Mouse (Mus musculus): ENCODE measurements at regions not wholly inside any gene's neighbourhood (a gene's known extent, or its start where the extent isn't known, plus 50 kb on each side); places are given as distances from the start of the nearest gene placed in this dataset.

- H3K4me2 ChIP-seq (ENCODE audit: low read length) = no peak overlapping the region
- H3K9ac ChIP-seq (replicated peaks; ENCODE audit: low read depth, low read length) = no peak overlapping the region
- no peaks in the 10 kb centered on the region for H3K27me3 ChIP-seq (replicated peaks; ENCODE audit: control insufficient read depth, insufficient read depth, low read length)
- no peaks in the 10 kb centered on the region for H3K36me3 ChIP-seq (ENCODE audit: control insufficient read depth, insufficient read depth)
- H3K9me3 ChIP-seq (ENCODE audit: control insufficient read depth, low read length) = no peaks in the 10 kb centered on the region
- no peak overlapping the region for H3K27ac ChIP-seq (ENCODE audit: low read length)
- H3K4me3 ChIP-seq (replicated peaks; ENCODE audit: low read length) = no peak overlapping the region
- no peak for ATAC-seq
- WGBS = 76% methylated on average over 3 of the region's 3 CpGs
- H3K4me1 ChIP-seq (replicated peaks; ENCODE audit: control insufficient read depth, insufficient read depth, low read length) = peaks cover 13% of the 10 kb centered on the region
Measured at GRCm38 (mm10) chr2:50653121-50653615, 356.6 kb upstream of the Mmadhc start.

- no peak for ATAC-seq
- Histone ChIP-seq H3K36me3 (ENCODE audit: control insufficient read depth, insufficient read depth) (no peaks in the 10 kb centered on the region), H3K4me3 (replicated peaks; ENCODE audit: low read length) (no peak overlapping the region), H3K27ac (ENCODE audit: low read length) (no peak overlapping the region), H3K27me3 (replicated peaks; ENCODE audit: control insufficient read depth, insufficient read depth, low read length) (no peaks in the 10 kb centered on the region), H3K9ac (replicated peaks; ENCODE audit: low read depth, low read length) (no peak overlapping the region), H3K4me1 (replicated peaks; ENCODE audit: control insufficient read depth, insufficient read depth, low read length) (peaks cover 8% of the 10 kb centered on the region), H3K9me3 (ENCODE audit: control insufficient read depth, low read length) (no peaks in the 10 kb centered on the region), H3K4me2 (ENCODE audit: low read length) (no peak overlapping the region)
- 63% methylated on average over 3 of the region's 3 CpGs for whole genome bisulfite sequencing
Measured at GRCm38 (mm10) chr2:50649656-50650055, 353.1 kb upstream of the Mmadhc start.

- H3K27ac ChIP-seq (ENCODE audit: low read length) = no peak overlapping the region
- no peak overlapping the region for H3K9ac ChIP-seq (replicated peaks; ENCODE audit: low read depth, low read length)
- no peak for ATAC-seq
- no peak overlapping the region for H3K4me3 ChIP-seq (replicated peaks; ENCODE audit: low read length)
- 82% methylated on average over 5 of the region's 5 CpGs for WGBS
- H3K4me2 ChIP-seq (ENCODE audit: low read length) = no peak overlapping the region
- no peaks in the 10 kb centered on the region for H3K4me1 ChIP-seq (replicated peaks; ENCODE audit: control insufficient read depth, insufficient read depth, low read length)
- H3K27me3 ChIP-seq (replicated peaks; ENCODE audit: control insufficient read depth, insufficient read depth, low read length) = no peaks in the 10 kb centered on the region
- H3K36me3 ChIP-seq (ENCODE audit: control insufficient read depth, insufficient read depth) = no peaks in the 10 kb centered on the region
- no peaks in the 10 kb centered on the region for H3K9me3 ChIP-seq (ENCODE audit: control insufficient read depth, low read length)
Measured at GRCm38 (mm10) chr2:50643219-50643618, 346.6 kb upstream of the Mmadhc start.

- H3K27me3 ChIP-seq (replicated peaks; ENCODE audit: control insufficient read depth, insufficient read depth, low read length) = no peaks in the 10 kb centered on the region
- H3K27ac ChIP-seq (ENCODE audit: low read length) = no peak overlapping the region
- no peaks in the 10 kb centered on the region for H3K9me3 ChIP-seq (ENCODE audit: control insufficient read depth, low read length)
- H3K4me2 ChIP-seq (ENCODE audit: low read length) = no peak overlapping the region
- WGBS = 69% methylated on average over 2 of the region's 2 CpGs
- no peak overlapping the region for H3K4me3 ChIP-seq (replicated peaks; ENCODE audit: low read length)
- H3K4me1 ChIP-seq (replicated peaks; ENCODE audit: control insufficient read depth, insufficient read depth, low read length) = no peaks in the 10 kb centered on the region
- no peak for ATAC-seq
- H3K36me3 ChIP-seq (ENCODE audit: control insufficient read depth, insufficient read depth) = no peaks in the 10 kb centered on the region
- no peak overlapping the region for H3K9ac ChIP-seq (replicated peaks; ENCODE audit: low read depth, low read length)
Measured at GRCm38 (mm10) chr2:50642198-50642597, 345.6 kb upstream of the Mmadhc start.

GRCm38 (mm10) chr2:50635896-50636295 is 339.3 kb upstream of the Mmadhc start:
- no peak overlapping the region for H3K9ac ChIP-seq (replicated peaks; ENCODE audit: low read depth, low read length)
- H3K9me3 ChIP-seq (ENCODE audit: control insufficient read depth, low read length) = no peaks in the 10 kb centered on the region
- H3K4me2 ChIP-seq (ENCODE audit: low read length) = no peak overlapping the region
- H3K27ac ChIP-seq (ENCODE audit: low read length) = no peak overlapping the region
- peak; percentile 64; the same call in 1 of the 2 replicates for ATAC-seq
- H3K27me3 ChIP-seq (replicated peaks; ENCODE audit: control insufficient read depth, insufficient read depth, low read length) = no peaks in the 10 kb centered on the region
- WGBS = 14% methylated on average over 2 of the region's 2 CpGs
- H3K4me3 ChIP-seq (replicated peaks; ENCODE audit: low read length) = no peak overlapping the region
- 0 out of 2 replicates have a peak, but pooled peaks cover 3% of the 10 kb centered on the region for H3K4me1 ChIP-seq (replicated peaks; ENCODE audit: control insufficient read depth, insufficient read depth, low read length)
- no peaks in the 10 kb centered on the region for H3K36me3 ChIP-seq (ENCODE audit: control insufficient read depth, insufficient read depth)

- Histone ChIP-seq H3K36me3 (ENCODE audit: control insufficient read depth, insufficient read depth) (no peaks in the 10 kb centered on the region), H3K27me3 (replicated peaks; ENCODE audit: control insufficient read depth, insufficient read depth, low read length) (no peaks in the 10 kb centered on the region), H3K4me3 (replicated peaks; ENCODE audit: low read length) (no peak overlapping the region), H3K27ac (ENCODE audit: low read length) (no peak overlapping the region), H3K9me3 (ENCODE audit: control insufficient read depth, low read length) (no peaks in the 10 kb centered on the region), H3K4me2 (ENCODE audit: low read length) (no peak overlapping the region), H3K4me1 (replicated peaks; ENCODE audit: control insufficient read depth, insufficient read depth, low read length) (0 out of 2 replicates have a peak, but pooled peaks cover 3% of the 10 kb centered on the region), H3K9ac (replicated peaks; ENCODE audit: low read depth, low read length) (no peak overlapping the region)
- no peak for ATAC-seq
Measured at GRCm38 (mm10) chr2:50631786-50632185, 335.2 kb upstream of the Mmadhc start.

GRCm38 (mm10) chr2:50627501-50627900 is 330.9 kb upstream of the Mmadhc start:
- no peak for ATAC-seq
- Histone ChIP-seq H3K36me3 (ENCODE audit: control insufficient read depth, insufficient read depth) (no peaks in the 10 kb centered on the region), H3K4me2 (ENCODE audit: low read length) (no peak overlapping the region), H3K4me1 (replicated peaks; ENCODE audit: control insufficient read depth, insufficient read depth, low read length) (no peaks in the 10 kb centered on the region), H3K9me3 (ENCODE audit: control insufficient read depth, low read length) (no peaks in the 10 kb centered on the region), H3K27me3 (replicated peaks; ENCODE audit: control insufficient read depth, insufficient read depth, low read length) (no peaks in the 10 kb centered on the region), H3K9ac (replicated peaks; ENCODE audit: low read depth, low read length) (no peak overlapping the region), H3K4me3 (replicated peaks; ENCODE audit: low read length) (no peak overlapping the region), H3K27ac (ENCODE audit: low read length) (no peak overlapping the region)
- WGBS = 81% methylated on average over 2 of the region's 2 CpGs

- Histone ChIP-seq H3K4me3 (replicated peaks; ENCODE audit: low read length) (no peak overlapping the region), H3K36me3 (ENCODE audit: control insufficient read depth, insufficient read depth) (no peaks in the 10 kb centered on the region), H3K9ac (replicated peaks; ENCODE audit: low read depth, low read length) (no peak overlapping the region), H3K27ac (ENCODE audit: low read length) (no peak overlapping the region), H3K27me3 (replicated peaks; ENCODE audit: control insufficient read depth, insufficient read depth, low read length) (no peaks in the 10 kb centered on the region), H3K9me3 (ENCODE audit: control insufficient read depth, low read length) (no peaks in the 10 kb centered on the region), H3K4me2 (ENCODE audit: low read length) (no peak overlapping the region), H3K4me1 (replicated peaks; ENCODE audit: control insufficient read depth, insufficient read depth, low read length) (no peaks in the 10 kb centered on the region)
- WGBS = 84% methylated on average over 5 of the region's 5 CpGs
- ATAC-seq = no peak
Measured at GRCm38 (mm10) chr2:50625233-50625749, 328.7 kb upstream of the Mmadhc start.

GRCm38 (mm10) chr2:50609086-50609485 is 312.5 kb upstream of the Mmadhc start:
- 63% methylated on average over 1 of the region's 1 CpGs for WGBS
- Histone ChIP-seq H3K9ac (replicated peaks; ENCODE audit: low read depth, low read length) (no peak overlapping the region), H3K27me3 (replicated peaks; ENCODE audit: control insufficient read depth, insufficient read depth, low read length) (no peaks in the 10 kb centered on the region), H3K9me3 (ENCODE audit: control insufficient read depth, low read length) (no peaks in the 10 kb centered on the region), H3K4me1 (replicated peaks; ENCODE audit: control insufficient read depth, insufficient read depth, low read length) (no peaks in the 10 kb centered on the region), H3K36me3 (ENCODE audit: control insufficient read depth, insufficient read depth) (no peaks in the 10 kb centered on the region), H3K4me3 (replicated peaks; ENCODE audit: low read length) (no peak overlapping the region), H3K27ac (ENCODE audit: low read length) (no peak overlapping the region), H3K4me2 (ENCODE audit: low read length) (no peak overlapping the region)
- no peak for ATAC-seq

- H3K9me3 ChIP-seq (ENCODE audit: control insufficient read depth, low read length) = no peaks in the 10 kb centered on the region
- no peak overlapping the region for H3K4me3 ChIP-seq (replicated peaks; ENCODE audit: low read length)
- H3K36me3 ChIP-seq (ENCODE audit: control insufficient read depth, insufficient read depth) = no peaks in the 10 kb centered on the region
- no peaks in the 10 kb centered on the region for H3K27me3 ChIP-seq (replicated peaks; ENCODE audit: control insufficient read depth, insufficient read depth, low read length)
- ATAC-seq = peak; percentile 66
- peaks cover 10% of the 10 kb centered on the region for H3K4me1 ChIP-seq (replicated peaks; ENCODE audit: control insufficient read depth, insufficient read depth, low read length)
- 23% methylated on average over 6 of the region's 6 CpGs for WGBS
- H3K4me2 ChIP-seq (ENCODE audit: low read length) = no peak overlapping the region
- H3K27ac ChIP-seq (ENCODE audit: low read length) = no peak overlapping the region
- H3K9ac ChIP-seq (replicated peaks; ENCODE audit: low read depth, low read length) = no peak overlapping the region
Measured at GRCm38 (mm10) chr2:50589195-50589594, 292.6 kb upstream of the Mmadhc start.
